Mouse (Mus musculus) retina, postnatal 1 day (tissue): Measurements from ENCODE around the gene F3.

Experiments used
- DNase-seq: peaks from one replicate; pipeline ENCODE4 v3.0.0-alpha.2; 2012

F3 gene

DNA sequence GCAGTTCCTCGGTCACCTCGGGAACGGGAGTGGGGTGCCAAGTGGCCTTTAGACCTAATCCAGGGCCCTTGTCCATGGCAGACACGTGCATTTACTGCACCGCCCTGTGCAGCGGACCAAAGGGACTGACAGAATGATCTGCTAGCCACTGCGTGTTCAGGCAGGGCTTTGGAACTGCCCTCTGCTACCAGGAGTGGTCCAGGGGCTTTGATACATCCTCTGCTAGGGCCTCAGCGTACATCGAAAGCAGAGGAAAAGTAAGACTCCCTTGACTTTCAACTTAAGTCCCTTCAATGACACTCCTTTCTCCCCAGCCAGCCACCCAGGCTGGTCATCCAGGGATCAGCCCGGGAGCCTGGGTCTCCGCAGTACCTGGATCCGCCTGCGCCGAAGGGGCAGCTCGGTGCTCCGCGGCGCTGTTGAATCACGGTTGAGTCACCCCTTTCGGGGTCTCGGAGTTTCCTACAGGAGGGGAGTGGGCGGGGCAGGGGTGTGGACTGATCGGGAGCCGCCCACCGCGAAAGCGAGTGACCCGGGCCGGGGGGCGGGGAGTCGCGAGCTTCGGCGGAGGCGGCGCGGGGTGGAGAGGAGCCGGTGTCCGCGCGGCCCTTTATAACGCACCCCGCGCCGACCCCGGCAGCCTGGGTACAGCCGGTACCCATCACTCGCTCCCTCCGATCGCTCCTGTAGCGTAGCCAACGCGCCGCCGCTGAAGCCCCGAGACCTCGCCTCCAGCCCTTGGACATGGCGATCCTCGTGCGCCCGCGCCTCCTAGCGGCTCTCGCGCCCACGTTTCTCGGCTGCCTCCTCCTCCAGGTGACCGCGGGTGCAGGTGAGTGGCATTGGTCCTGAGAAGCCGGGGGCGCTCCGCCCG lies at the start of gene F3:
TSS of gene F3 (plus strand) at position 567 of the 874 bp plus-strand sequence.
- peak; percentile 83 for DNase-seq

DNA sequence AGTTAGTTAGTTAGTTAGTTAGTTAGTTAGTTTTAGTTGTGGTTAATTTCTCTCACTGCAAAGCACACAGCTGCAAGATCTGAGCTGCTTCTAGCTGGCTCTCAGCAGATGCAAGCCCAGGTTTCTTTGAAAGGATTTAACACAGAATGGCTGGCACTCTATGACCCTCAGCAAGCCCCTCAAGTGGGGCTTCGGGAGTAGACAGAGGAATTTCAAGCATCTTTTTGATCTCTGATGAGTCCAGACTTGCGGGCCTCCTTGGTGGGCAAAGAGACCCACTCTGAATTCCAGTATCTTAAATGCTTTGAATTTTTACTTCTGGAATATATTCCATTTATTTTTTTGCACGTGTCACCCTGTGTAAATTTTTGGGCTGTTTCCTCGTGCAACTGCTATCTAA lies 44.4 kb upstream of the F3 start:
- no peak for DNase-seq

DNA sequence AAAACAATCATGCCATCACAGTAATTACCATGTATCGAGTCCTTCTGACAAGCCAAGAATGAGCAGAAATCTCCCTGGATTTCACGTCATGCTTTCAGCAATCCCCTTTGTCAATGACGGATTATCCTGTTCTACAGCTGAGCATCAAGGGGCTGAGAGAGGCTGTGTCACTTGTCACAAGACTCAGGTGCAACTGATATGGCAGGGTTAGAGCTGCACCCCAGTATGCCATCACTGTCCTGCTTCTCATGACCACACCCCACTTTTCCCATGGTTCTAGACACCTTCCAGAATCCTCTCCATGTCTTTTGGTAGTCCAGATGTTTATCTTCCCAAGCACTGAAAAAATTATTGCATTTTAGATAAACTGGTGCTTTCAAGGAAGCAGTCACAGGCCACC lies 43.9 kb upstream of the F3 start:
- no peak for DNase-seq

DNA sequence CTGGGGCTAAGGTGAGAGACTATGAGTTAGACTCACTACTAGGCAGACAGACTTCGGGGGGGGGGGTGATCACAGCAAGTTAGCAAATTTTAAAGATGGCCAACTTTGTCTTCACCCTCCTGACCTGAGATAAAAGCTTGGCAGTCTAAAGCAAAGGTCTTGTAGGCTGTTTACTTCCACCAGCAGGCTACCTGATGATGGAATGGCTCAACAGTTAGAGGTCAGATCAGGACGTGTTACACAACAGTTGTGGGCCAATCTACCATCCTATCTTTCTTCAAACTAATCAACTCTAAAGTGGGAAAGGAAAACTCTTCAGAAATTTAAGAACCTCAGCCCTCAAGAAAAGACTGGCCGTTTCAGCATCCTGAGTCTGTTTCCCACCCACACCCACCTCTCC lies 43.1 kb upstream of the F3 start:
- DNase-seq = no peak

DNA sequence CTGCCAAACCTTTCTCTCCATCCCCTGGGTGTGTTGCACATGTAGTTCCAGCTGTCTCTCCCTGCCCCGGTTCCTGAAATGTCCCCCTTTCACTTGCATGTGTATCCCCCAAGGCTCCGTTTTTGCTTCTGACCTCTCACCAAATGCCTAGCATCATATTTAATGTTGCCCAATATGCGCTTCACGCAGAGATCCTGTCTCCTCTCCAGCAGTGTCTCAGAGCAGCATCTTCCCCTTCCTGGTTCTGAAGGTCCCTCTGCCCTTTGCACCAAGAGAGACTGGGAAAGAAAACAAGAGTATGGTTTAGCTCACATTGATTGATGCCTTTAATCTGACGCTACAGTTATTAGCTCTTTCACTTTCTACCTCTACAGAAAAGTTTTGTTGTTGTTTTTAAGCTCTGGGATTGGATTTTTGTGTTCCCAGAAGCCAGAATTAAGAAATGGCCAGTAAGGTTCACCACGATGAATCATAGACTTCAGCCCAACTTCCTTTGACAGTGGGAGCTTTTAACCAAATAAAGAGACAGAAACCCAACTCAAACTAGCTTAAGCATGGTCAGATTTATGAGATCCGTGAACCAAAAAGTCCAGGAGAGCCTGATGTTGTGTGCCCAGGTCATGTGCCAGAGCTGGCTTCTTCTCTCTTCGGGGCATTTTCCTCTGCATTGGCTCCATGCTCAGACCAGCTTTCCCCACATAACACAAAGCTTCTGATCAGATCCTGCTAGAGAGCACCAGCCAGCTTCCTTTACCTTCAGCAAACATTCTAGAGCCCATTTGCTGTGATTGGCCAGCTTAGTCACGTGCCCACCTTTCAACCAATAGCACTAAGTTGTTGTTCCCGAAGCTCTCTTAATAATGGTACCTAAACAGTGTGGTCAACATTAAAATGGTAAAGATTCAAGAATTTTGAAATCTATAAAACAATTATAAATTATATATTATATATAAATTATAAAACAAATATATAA lies 40.6 kb upstream of the F3 start:
- no peak for DNase-seq

DNA sequence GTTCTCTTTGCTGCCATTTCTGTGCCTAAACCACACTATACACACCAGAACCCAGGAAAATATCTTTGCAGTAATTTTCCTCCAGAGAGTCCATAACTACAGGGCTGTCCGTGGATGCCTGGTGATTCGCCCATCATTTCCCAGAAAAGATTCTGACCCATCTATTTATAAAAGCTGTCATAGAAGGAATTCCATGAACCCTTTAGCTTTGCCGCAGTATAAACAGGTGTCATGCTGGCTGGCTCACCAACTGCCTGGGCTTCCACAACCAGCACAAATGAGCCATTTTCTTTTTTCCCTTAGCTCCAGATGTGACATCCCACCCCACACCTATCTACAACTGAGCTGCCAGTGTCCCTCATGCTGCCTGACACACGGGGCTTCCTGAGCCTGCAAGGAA lies 38.8 kb upstream of the F3 start:
- no peak for DNase-seq

DNA sequence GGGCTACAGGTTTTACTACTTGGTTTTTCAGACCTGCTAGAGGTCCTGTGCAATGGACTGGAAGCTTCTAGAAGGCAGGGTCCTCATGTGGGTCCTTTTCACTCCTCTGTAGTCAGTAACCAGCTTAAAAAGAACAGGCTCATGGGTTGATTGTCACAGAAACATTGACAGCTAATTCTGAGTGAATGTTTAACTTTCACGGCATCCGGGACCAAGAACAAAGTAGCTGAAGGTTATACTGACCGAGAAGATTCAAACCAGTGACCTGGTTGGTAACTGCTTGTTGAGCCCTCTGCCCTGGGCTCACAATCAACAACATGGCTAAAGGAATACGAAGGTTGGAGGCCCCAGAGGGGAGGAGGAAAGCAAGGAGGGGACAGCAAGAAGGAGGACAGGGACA lies 38.4 kb upstream of the F3 start:
- no peak for DNase-seq

DNA sequence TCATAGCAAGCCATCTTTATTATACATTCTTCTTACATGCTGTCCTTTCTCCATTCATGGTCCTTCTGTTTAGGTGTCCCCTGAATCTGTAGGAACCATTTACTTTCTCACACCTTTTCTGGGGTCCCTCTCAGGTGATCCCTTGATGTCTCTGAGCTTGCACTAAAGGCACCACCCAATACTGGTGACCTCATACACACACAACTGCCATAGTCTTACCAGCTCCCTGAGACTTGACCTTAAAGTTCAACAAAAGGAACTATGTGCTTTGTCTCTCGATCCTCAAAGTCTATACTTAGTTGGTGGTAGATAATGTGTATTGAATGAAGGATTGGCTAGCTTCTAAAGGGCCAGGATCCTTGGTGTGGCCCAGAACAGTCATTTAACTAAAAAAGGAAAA lies 37.4 kb upstream of the F3 start:
- DNase-seq = no peak

DNA sequence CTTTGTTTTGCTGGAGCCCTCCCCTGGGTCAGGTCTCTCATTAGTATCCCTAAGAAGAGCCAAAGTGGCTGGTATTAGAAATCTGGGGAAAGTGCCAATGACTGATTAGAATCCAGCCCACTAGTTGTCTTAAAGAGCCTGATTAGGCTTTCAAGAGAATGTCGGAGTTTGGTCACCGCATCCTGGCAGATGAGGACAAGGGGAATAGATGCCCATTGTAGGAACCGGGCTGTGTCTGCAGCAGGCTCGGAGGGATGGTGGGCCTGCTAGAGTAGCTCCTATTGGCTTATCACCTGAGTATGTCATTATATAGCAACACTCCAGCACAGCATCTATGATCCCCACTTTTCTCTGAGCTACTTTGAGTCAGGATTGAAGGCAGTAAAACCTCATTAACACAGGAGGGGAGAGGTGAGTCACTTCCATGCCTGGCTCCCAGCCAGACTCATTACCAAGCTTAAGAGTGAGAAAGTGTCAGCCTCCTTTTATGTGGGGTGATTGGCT lies 36.9 kb upstream of the F3 start:
- DNase-seq = peak; percentile 48

DNA sequence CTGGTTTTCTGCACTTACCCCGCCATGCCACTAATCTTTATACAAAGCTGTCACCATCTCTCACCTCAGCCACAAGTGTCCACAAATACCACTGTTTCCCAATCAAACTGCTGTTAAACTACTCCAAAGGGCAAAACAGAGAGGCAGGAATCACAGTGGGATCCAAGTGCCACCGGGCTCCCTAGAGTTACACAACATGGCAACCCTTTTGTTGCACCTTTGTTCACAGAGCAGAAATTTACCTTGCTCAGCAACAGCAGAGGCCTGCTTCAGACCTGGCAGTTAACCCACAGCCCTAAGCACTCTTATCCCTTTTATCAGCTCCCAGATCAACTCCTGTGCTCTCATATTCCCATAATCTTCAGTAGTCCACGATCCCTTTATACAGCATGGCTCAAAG lies 35.6 kb upstream of the F3 start:
- DNase-seq = no peak

DNA sequence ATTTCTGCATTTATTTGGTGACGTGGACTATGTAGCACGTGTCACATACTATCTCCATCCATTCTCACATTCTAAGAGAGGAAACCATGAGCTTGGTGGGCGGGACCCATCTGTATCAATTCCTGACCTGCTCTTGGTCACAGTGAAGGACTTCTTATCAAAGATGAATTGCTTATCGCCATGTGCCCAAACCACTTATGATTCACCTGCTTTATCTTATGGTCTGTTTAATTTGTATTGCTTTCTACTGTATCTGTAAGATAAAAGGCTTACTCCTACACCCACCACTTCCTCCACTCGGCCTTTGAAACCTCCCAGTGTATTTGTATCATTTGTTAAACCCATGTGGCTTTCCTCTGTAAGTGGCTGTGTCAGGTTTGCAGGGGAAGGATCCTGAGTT lies 34.3 kb upstream of the F3 start:
- DNase-seq = no peak

DNA sequence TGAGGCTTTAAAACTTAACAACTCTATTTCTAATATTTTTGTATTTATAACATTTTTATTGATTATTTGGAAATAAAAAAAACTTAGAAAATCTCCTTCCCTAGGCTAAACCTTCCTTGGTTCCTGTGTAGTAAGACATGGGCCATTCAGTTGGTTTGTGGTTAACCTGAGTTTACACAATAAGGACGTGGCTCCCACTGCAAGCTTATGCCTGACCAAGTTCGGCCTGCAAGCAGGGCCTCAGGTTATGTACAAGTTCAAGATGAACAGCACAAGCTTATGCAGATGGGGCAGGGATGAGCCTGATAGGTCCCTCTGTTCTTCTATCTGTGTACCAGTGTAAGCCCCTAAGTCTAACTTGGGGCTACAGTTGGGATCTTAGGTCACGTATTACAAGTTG lies 33.6 kb upstream of the F3 start:
- DNase-seq = no peak

DNA sequence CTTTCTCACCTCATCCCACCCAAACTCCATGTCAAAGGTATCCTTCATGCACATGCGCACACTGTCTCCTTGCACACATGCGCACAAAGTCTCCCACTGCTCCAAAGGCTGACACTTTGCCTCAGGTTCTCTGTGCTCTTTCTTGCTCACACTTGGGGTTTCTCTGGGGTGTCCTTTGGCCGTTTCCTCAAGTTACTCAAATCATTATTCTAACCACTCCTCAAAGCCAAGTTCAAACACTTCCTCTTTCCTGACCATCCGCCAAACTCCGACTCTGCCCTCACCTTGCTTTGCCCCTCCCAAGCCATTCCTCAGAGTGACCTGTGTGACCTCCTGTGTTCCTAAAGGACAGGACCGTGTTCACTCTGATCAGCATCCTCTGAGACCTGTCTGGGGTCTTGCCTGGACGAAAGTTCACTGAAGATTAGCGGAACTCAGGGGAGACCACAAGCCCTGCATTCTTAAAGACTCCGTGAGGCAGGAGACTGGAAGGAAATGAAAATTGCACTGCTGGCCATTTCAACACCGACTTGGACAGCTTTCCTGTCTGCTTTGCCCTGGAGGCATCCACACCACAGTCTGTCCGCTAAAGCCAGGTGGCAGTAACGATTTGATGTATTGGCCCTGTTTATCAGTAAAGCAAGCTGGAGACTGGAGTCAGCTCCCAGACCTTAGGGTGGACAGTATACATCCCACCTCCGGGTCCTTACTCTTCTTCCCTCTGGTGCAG lies 30.2 kb upstream of the F3 start:
- DNase-seq = no peak

DNA sequence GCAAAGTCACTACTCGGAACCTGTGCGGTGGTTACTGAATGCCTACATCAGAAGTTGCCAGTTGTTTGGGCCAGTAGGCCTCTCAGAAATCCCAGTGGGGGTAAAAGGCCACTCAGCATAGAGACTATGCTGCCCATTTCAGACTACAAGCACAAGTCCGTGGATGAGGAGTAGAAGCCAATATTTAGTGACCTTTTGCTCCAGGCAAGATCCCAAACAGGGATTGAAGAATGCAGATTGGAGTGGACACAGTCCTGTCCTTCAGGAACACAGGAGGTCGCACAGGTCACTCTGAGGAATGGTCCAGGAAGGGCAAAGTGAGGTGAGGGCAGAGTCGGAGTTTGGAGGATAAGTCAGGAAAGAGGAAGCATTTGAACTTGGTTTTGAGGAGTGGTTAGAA lies 29.6 kb upstream of the F3 start:
- no peak for DNase-seq

DNA sequence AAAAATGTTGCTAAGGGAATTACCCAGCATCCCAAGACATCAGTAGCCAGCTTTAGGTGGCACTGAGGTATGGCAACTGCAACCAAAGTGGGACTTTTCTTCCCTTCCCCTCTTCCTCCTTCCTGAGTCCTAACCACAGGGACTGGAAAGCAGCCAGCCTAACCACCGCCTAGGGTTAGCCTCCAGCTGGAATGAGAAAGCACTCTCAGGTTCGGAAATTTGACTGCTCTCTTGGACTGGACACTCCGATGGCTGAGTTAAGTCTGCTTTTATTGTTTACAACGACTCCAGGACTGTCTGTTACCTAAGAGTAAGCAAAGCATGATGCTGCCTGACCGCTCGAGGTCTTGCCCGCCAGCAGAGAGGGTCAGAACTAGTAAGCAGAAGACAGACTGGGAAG lies 26.2 kb upstream of the F3 start:
- DNase-seq = no peak

DNA sequence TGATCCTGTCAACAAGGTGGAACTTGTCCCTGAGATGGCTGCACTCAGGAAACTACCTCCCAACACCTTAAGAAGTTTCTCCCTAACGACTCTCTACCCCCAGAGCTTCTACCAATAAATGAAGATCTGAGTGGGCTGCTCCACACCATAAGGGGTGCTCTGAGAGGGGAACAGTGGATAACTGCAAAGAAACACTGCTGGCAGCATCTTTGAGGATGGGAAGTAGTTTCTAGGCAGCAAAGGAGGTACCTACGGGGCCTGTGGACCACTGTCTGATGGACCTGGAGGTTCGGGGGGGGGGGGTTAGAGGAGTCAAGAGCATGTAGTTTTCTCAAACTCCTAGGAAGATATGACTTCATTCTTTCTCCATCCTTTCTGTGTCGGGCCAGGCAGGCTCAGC lies 23.9 kb upstream of the F3 start:
- DNase-seq = no peak

DNA sequence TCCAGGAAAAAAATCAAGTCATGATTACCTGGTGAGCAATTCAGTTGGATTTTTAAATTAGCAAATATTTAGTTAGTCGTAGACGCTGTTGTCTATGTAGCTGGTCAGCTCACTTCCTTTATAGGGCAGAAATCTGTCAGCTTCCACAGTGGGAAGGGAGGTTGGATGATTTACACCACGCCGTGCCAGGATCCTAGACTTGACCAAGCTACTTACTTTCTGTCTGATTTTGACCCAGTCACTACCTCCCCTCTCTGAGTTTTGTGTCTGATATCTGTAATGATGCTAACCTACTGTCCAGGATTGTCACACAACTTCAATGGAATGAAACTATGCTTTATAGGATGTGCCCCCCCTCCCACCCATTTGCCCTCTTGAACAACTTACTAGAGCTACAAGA lies 23.5 kb upstream of the F3 start:
- no peak for DNase-seq

DNA sequence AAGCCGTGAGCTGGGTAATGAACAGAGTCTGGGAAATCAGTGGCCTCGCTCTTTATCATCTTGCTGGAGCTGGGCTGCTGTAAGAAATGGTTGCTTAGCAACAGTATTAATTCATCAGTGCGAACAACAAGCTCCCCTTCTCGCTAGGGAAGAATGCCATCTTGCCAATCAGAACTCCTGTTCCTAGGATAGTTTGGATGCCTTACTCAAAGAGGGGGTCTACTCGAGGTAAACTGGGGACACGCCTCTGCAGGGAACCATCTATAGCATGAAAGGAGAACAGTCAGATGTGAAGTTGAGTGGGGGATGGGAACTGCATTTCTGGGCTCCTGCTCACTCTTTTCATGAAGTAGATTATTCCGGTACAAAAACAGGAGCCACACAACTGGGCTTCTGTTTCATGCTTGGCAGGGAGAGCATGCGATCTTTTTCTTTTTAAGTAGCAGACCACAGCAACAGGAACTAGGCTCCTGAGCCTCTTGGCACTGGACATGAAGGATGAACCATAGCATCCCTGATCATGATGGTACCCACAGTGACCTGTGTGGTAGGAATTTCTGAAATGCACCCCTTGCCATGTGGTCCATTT lies 22.9 kb upstream of the F3 start:
- peak; percentile 84 for DNase-seq

DNA sequence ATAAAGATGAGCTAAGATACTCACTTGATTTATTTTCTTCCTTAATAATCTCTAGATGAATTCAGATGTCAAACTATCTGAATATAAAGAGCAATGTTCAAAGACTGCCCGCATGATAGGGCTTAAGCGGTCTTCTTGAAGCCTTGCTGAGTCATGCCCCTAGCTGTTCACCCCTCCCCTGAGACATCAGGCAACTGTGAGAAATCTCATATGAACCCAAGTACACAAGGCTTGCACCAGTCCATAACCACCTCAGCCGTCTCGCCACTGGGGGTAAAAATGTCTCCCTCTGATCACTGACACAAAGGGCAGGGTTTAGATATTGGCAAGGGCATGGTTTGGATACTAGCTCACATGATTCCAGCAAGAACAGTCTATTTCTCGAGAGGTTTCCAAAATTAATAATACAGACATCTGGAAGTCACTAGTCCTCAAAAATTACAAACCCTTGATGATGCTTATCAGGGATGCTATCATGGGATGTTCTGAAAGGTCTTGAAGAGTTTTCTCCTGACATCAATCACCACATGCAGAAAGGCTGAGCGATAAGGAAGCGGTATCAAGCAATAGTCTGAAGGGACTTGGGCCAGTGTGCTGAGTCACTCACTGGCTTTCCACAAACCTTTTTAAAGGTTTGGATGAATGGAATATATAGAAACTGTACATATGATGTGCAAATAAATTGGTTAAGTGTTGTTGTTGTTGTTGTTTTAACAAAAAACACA lies 20.0 kb upstream of the F3 start:
- no peak for DNase-seq

DNA sequence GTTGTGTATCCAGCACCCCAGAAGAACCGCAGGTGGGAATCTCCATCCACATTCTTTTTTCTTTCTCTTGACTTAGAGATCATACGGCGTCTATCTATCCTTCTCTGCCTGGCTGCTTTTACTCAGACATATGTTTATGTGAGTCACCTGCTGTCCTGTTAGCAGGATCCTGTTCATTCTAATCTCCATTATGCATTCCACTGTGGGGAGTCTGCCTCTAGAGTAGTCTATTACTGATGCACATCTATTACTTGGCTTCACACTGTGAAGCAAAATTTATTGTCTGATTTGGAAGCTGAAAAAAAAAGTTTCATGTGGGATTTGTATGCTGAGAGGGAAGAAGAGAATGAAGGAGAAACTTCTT lies 19.5 kb upstream of the F3 start:
- DNase-seq = no peak

DNA sequence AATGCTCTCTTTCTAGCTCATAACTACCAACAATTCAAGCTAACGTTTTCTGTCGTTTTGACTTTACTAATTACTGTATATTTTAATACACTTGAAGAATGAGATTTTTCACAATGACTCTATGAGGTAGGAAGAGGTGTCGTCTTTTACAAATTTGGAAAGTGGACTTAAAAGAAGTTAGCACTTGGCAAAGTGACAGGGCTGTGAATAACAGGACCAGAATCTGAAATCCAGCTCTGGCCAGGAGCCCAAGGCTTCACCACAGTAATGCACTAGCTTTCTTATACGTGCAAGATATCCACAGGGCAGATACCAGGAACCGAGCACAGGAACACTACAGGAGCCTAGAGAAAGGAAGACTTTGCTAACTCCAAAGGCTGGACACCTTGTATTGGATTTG lies 17.2 kb upstream of the F3 start:
- DNase-seq = no peak

DNA sequence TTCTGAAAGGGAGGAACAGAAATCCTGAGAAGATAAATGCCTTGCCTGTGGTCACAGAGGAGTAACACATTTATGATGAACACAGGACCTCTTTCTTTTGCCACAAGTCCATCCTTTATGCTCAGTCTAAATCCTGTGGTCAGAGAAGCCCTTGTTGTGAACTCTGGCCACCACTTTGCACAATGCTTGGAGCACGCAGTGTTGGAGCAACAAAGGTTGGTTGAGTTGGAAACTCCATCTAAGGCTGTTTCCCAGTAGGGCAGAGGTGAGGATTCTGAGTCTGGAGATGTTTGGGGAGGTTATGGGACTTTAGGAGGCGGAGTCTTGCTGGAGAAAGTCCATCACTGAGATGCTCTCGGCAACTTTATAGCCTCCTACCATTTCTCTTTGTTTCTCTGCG lies 16.2 kb upstream of the F3 start:
- DNase-seq = no peak
